ENCODE assay signal across 9 mouse cellular contexts in genomic region chr11:116226414-116226813, GRCm38 (mm10). TPM values are rescaled to one million over a fixed set of nuclear protein-coding genes. Genes with fewer than 3 reads are reported as not detected.
DNase-seq lines count a peak whose midpoint lies in the region; TF ChIP-seq lines count a peak whose summit lies in the region.
"Had no signal": no experiment of that assay in that cellular context is flagged by ENCODE, and none has a peak within 500 bp of the region (broad histone marks: within the 10 kb centered on the region; RNA-seq: fewer than 3 reads in every experiment).

No protein-coding gene starts in this region.

- no peaks in the 10 kb centered on the region for H3K36me3 ChIP-seq in ES-Bruce4 (ENCODE audit: control insufficient read depth, insufficient read depth, low read length, poor library complexity, severe bottlenecking)

- no peak for TF ChIP-seq POLR2A in ES-Bruce4 (IDR thresholded peaks at IDR 0.05; ENCODE audit: insufficient read depth, low read length)

- H3K27me3 ChIP-seq in ES-Bruce4 (ENCODE audit: control insufficient read depth, insufficient read depth, low read length, poor library complexity, severe bottlenecking): no peaks in the 10 kb centered on the region

- H3K9ac ChIP-seq in ES-Bruce4 (ENCODE audit: low read depth, poor library complexity, severe bottlenecking): no peak overlapping the region

- TF ChIP-seq EP300 in ES-Bruce4 (IDR thresholded peaks at IDR 0.05; ENCODE audit: insufficient read depth, low read depth, low read length): 0 out of 2 replicates have a peak, but pooled peaks have one; percentile 25

- H3K4me1 ChIP-seq in ES-Bruce4 (ENCODE audit: control insufficient read depth, insufficient read depth, low read length): no peaks in the 10 kb centered on the region

- no peak overlapping the region for H3K4me3 ChIP-seq in ES-Bruce4 (ENCODE audit: low read depth, low read length)

- peak; percentile 96 for TF ChIP-seq CTCF in ES-Bruce4 (IDR thresholded peaks at IDR 0.05; ENCODE audit: low read depth, low read length)

- DNase-seq in B cell, adult 2 months: peak; percentile 93
- peak; percentile 60 for DNase-seq in cerebellum, adult 11-12 months
- peak; percentile 93 for DNase-seq in gastrocnemius, postnatal 10 days
- peak; percentile 85 to 96 for DNase-seq in kidney, postnatal 36 days
- DNase-seq in lung, postnatal 10 days: peak; percentile 89
- DNase-seq in right cerebral cortex, postnatal 4 days: peak; percentile 79
- peak; percentile 64 to 90 for DNase-seq in urinary bladder, postnatal 4 days (ENCODE audit: low spot score in 2 of 2)

- no peak overlapping the region for H3K27ac ChIP-seq in ES-Bruce4 (ENCODE audit: insufficient read depth, low read length)

- H3K9me3 ChIP-seq in ES-Bruce4 (replicated peaks; ENCODE audit: control insufficient read depth, insufficient read depth, low read length, poor library complexity, severe bottlenecking): no peaks in the 10 kb centered on the region

RNA-seq across cellular contexts. Expression of gene Evpl, which starts 11.5 kb away (rescaled TPM):
- polyA plus RNA-seq in ES-Bruce4 (2011; ENCODE audit: insufficient read depth, insufficient read length, low read depth, missing spikeins): 2.6 and 3.1 TPM in 2 replicates
- total RNA-seq in gastrocnemius, postnatal 10 days (2021): under 1 TPM; 0.09 to 0.34 TPM

RNA-seq across cellular contexts. Expression of gene Acox1, which starts 27.6 kb away (rescaled TPM):
- 18.0 and 19.2 TPM in 2 replicates for polyA plus RNA-seq in ES-Bruce4 (2011; ENCODE audit: insufficient read depth, insufficient read length, low read depth, missing spikeins)
- total RNA-seq in gastrocnemius, postnatal 10 days (2021): 10 to 100 TPM; 39.1 to 41.4 TPM

RNA-seq across cellular contexts. Expression of gene Ten1, which starts 27.8 kb away (rescaled TPM):
- polyA plus RNA-seq in ES-Bruce4 (2011; ENCODE audit: insufficient read depth, insufficient read length, low read depth, missing spikeins): 14.5 and 16.5 TPM in 2 replicates
- 10 to 100 TPM; 28.5 to 31.3 TPM for total RNA-seq in gastrocnemius, postnatal 10 days (2021)

RNA-seq across cellular contexts. Expression of gene Srp68, which starts 47.6 kb away (rescaled TPM):
- polyA plus RNA-seq in ES-Bruce4 (2011; ENCODE audit: insufficient read depth, insufficient read length, low read depth, missing spikeins): 101 and 107 TPM in 2 replicates
- 10 to 100 TPM; 74.6 to 77.9 TPM for total RNA-seq in gastrocnemius, postnatal 10 days (2021)

RNA-seq across cellular contexts. Expression of gene Galr2, which starts 54.3 kb away (rescaled TPM):
- 0.35 and 0.61 TPM in 2 replicates for polyA plus RNA-seq in ES-Bruce4 (2011; ENCODE audit: insufficient read depth, insufficient read length, low read depth, missing spikeins)
- total RNA-seq in gastrocnemius, postnatal 10 days (2021): under 1 TPM; 0.66 to 0.84 TPM
- total RNA-seq: left cerebral cortex, adult 8-10 months had no signal
